Mouse (Mus musculus) testis, postnatal 10 days (tissue): ENCODE measurements around the gene Arl5c.
"Not testable (repeated sequence)": the region's sequence is repeated elsewhere in the genome, so short reads cannot be mapped to it uniquely, and the experiment has no call there.

Experiments
- DNase-seq: peaks from one replicate; pipeline ENCODE4 v3.0.0; 2021; ENCODE audit warnings: low spot score

Gene Arl5c

GRCm38 (mm10) chr11:97958641-97959299, 37.2 kb downstream of the Arl5c start:
- no peak for DNase-seq

GRCm38 (mm10) chr11:97956905-97957560, 38.9 kb downstream of the Arl5c start:
- no peak for DNase-seq

GRCm38 (mm10) chr11:97955915-97956314, 40.1 kb downstream of the Arl5c start:
- no peak for DNase-seq

GRCm38 (mm10) chr11:97955146-97955902, 40.7 kb downstream of the Arl5c start:
- DNase-seq: no peak

- DNase-seq: peak; percentile 62
Measured at GRCm38 (mm10) chr11:97954469-97955141, 41.4 kb downstream of the Arl5c start.

GRCm38 (mm10) chr11:97953939-97954275, 42.1 kb downstream of the Arl5c start:
- no peak for DNase-seq

- no peak for DNase-seq
Measured at GRCm38 (mm10) chr11:97953179-97953938, 42.6 kb downstream of the Arl5c start.

GRCm38 (mm10) chr11:97952367-97953006, 43.5 kb downstream of the Arl5c start:
- DNase-seq: no peak

GRCm38 (mm10) chr11:97949703-97950475, 46.1 kb downstream of the Arl5c start:
- DNase-seq: peak; percentile 57

GRCm38 (mm10) chr11:97947426-97947825, 48.6 kb downstream of the Arl5c start:
- DNase-seq: peak; percentile 74

GRCm38 (mm10) chr11:97945738-97946289, 50.2 kb downstream of the Arl5c start:
- not testable (repeated sequence) for DNase-seq

GRCm38 (mm10) chr11:97945031-97945430, 51.0 kb downstream of the Arl5c start:
- DNase-seq: no peak

- no peak for DNase-seq
Measured at GRCm38 (mm10) chr11:97943256-97943655, 52.7 kb downstream of the Arl5c start.

- no peak for DNase-seq
Measured at GRCm38 (mm10) chr11:97942420-97943111, 53.4 kb downstream of the Arl5c start.
